Mouse (Mus musculus): ENCODE measurements at regions not wholly inside any gene's neighbourhood (a gene's known extent, or its start where the extent isn't known, plus 50 kb on each side); places are given as distances from the start of the nearest gene placed in this dataset.

GRCm38 (mm10) chr15:11552568-11552967 is 153.1 kb upstream of the Tars start:
- no peaks in the 10 kb centered on the region for H3K27me3 ChIP-seq (ENCODE audit: control insufficient read depth, insufficient read depth, low read depth, low read length)
- H3K9me3 ChIP-seq (ENCODE audit: control insufficient read depth, low read length) = no peaks in the 10 kb centered on the region
- H3K9ac ChIP-seq (ENCODE audit: low read length) = no peak overlapping the region
- no peak overlapping the region for H3K27ac ChIP-seq (ENCODE audit: low read length)
- no peak overlapping the region for H3K4me2 ChIP-seq (ENCODE audit: low read depth, low read length)
- no peaks in the 10 kb centered on the region for H3K4me1 ChIP-seq (replicated peaks; ENCODE audit: control insufficient read depth, insufficient read depth, low read length)
- 24% methylated on average over 2 of the region's 2 CpGs for WGBS
- no peak overlapping the region for H3K4me3 ChIP-seq (ENCODE audit: low read length)
- no peak for ATAC-seq (ENCODE audit: low read depth)
- H3K36me3 ChIP-seq (ENCODE audit: control insufficient read depth, insufficient read depth, low read length) = no peaks in the 10 kb centered on the region

- Histone ChIP-seq H3K4me3 (ENCODE audit: low read length) (no peak overlapping the region), H3K27ac (ENCODE audit: low read length) (no peak overlapping the region), H3K27me3 (ENCODE audit: control insufficient read depth, insufficient read depth, low read depth, low read length) (no peaks in the 10 kb centered on the region), H3K9me3 (ENCODE audit: control insufficient read depth, low read length) (no peaks in the 10 kb centered on the region), H3K9ac (ENCODE audit: low read length) (no peak overlapping the region), H3K36me3 (ENCODE audit: control insufficient read depth, insufficient read depth, low read length) (no peaks in the 10 kb centered on the region), H3K4me1 (replicated peaks; ENCODE audit: control insufficient read depth, insufficient read depth, low read length) (no peaks in the 10 kb centered on the region), H3K4me2 (ENCODE audit: low read depth, low read length) (no peak overlapping the region)
- no peak for ATAC-seq (ENCODE audit: low read depth)
- 80% methylated on average over 1 of the region's 1 CpGs for WGBS
Measured at GRCm38 (mm10) chr15:11552110-11552509, 152.6 kb upstream of the Tars start.

- 51% methylated on average over 3 of the region's 3 CpGs for WGBS
- H3K36me3 ChIP-seq (ENCODE audit: control insufficient read depth, insufficient read depth, low read length) = no peaks in the 10 kb centered on the region
- no peaks in the 10 kb centered on the region for H3K27me3 ChIP-seq (ENCODE audit: control insufficient read depth, insufficient read depth, low read depth, low read length)
- H3K4me2 ChIP-seq (ENCODE audit: low read depth, low read length) = no peak overlapping the region
- no peak overlapping the region for H3K27ac ChIP-seq (ENCODE audit: low read length)
- no peak overlapping the region for H3K9ac ChIP-seq (ENCODE audit: low read length)
- ATAC-seq (ENCODE audit: low read depth) = no peak
- no peaks in the 10 kb centered on the region for H3K9me3 ChIP-seq (ENCODE audit: control insufficient read depth, low read length)
- H3K4me1 ChIP-seq (replicated peaks; ENCODE audit: control insufficient read depth, insufficient read depth, low read length) = 0 out of 2 replicates have a peak, but pooled peaks cover 3% of the 10 kb centered on the region
- H3K4me3 ChIP-seq (ENCODE audit: low read length) = no peak overlapping the region
Measured at GRCm38 (mm10) chr15:11539485-11539884, 140.0 kb upstream of the Tars start.

- H3K4me2 ChIP-seq (ENCODE audit: low read depth, low read length) = no peak overlapping the region
- H3K9ac ChIP-seq (ENCODE audit: low read length) = no peak overlapping the region
- no peaks in the 10 kb centered on the region for H3K27me3 ChIP-seq (ENCODE audit: control insufficient read depth, insufficient read depth, low read depth, low read length)
- 0 out of 2 replicates have a peak, but pooled peaks cover 3% of the 10 kb centered on the region for H3K4me1 ChIP-seq (replicated peaks; ENCODE audit: control insufficient read depth, insufficient read depth, low read length)
- no peaks in the 10 kb centered on the region for H3K9me3 ChIP-seq (ENCODE audit: control insufficient read depth, low read length)
- H3K4me3 ChIP-seq (ENCODE audit: low read length) = no peak overlapping the region
- H3K36me3 ChIP-seq (ENCODE audit: control insufficient read depth, insufficient read depth, low read length) = no peaks in the 10 kb centered on the region
- H3K27ac ChIP-seq (ENCODE audit: low read length) = no peak overlapping the region
- ATAC-seq (ENCODE audit: low read depth) = peak; percentile 31; the same call in 1 of the 2 replicates
- 41% methylated on average over 7 of the region's 7 CpGs for WGBS
Measured at GRCm38 (mm10) chr15:11536076-11536620, 136.7 kb upstream of the Tars start.

GRCm38 (mm10) chr15:11534404-11535251 is 135.2 kb upstream of the Tars start:
- H3K27me3 ChIP-seq (ENCODE audit: control insufficient read depth, insufficient read depth, low read depth, low read length) = no peaks in the 10 kb centered on the region
- 86% methylated on average over 12 of the region's 12 CpGs for WGBS
- no peaks in the 10 kb centered on the region for H3K9me3 ChIP-seq (ENCODE audit: control insufficient read depth, low read length)
- H3K4me2 ChIP-seq (ENCODE audit: low read depth, low read length) = no peak overlapping the region
- H3K4me1 ChIP-seq (replicated peaks; ENCODE audit: control insufficient read depth, insufficient read depth, low read length) = 0 out of 2 replicates have a peak, but pooled peaks cover 3% of the 10 kb centered on the region
- H3K27ac ChIP-seq (ENCODE audit: low read length) = no peak overlapping the region
- no peak overlapping the region for H3K4me3 ChIP-seq (ENCODE audit: low read length)
- no peak overlapping the region for H3K9ac ChIP-seq (ENCODE audit: low read length)
- ATAC-seq (ENCODE audit: low read depth) = no peak
- H3K36me3 ChIP-seq (ENCODE audit: control insufficient read depth, insufficient read depth, low read length) = no peaks in the 10 kb centered on the region

- Histone ChIP-seq H3K4me3 (ENCODE audit: low read length) (no peak overlapping the region), H3K9ac (ENCODE audit: low read length) (no peak overlapping the region), H3K9me3 (ENCODE audit: control insufficient read depth, low read length) (no peaks in the 10 kb centered on the region), H3K4me2 (ENCODE audit: low read depth, low read length) (no peak overlapping the region), H3K27me3 (ENCODE audit: control insufficient read depth, insufficient read depth, low read depth, low read length) (no peaks in the 10 kb centered on the region), H3K27ac (ENCODE audit: low read length) (no peak overlapping the region), H3K36me3 (ENCODE audit: control insufficient read depth, insufficient read depth, low read length) (no peaks in the 10 kb centered on the region), H3K4me1 (replicated peaks; ENCODE audit: control insufficient read depth, insufficient read depth, low read length) (no peaks in the 10 kb centered on the region)
- ATAC-seq (ENCODE audit: low read depth) = no peak
- WGBS = 40% methylated on average over 1 of the region's 1 CpGs
Measured at GRCm38 (mm10) chr15:11533616-11534015, 134.2 kb upstream of the Tars start.

GRCm38 (mm10) chr15:11533002-11533610 is 133.6 kb upstream of the Tars start:
- Histone ChIP-seq H3K4me3 (ENCODE audit: low read length) (no peak overlapping the region), H3K27me3 (ENCODE audit: control insufficient read depth, insufficient read depth, low read depth, low read length) (no peaks in the 10 kb centered on the region), H3K9me3 (ENCODE audit: control insufficient read depth, low read length) (no peaks in the 10 kb centered on the region), H3K36me3 (ENCODE audit: control insufficient read depth, insufficient read depth, low read length) (no peaks in the 10 kb centered on the region), H3K4me2 (ENCODE audit: low read depth, low read length) (no peak overlapping the region), H3K27ac (ENCODE audit: low read length) (no peak overlapping the region), H3K9ac (ENCODE audit: low read length) (no peak overlapping the region), H3K4me1 (replicated peaks; ENCODE audit: control insufficient read depth, insufficient read depth, low read length) (no peaks in the 10 kb centered on the region)
- 48% methylated on average over 10 of the region's 10 CpGs for WGBS
- peak; percentile 41; the same call in 1 of the 2 replicates for ATAC-seq (ENCODE audit: low read depth)

GRCm38 (mm10) chr15:11532536-11532935 is 133.1 kb upstream of the Tars start:
- no peak for ATAC-seq (ENCODE audit: low read depth)
- no peaks in the 10 kb centered on the region for H3K36me3 ChIP-seq (ENCODE audit: control insufficient read depth, insufficient read depth, low read length)
- H3K27ac ChIP-seq (ENCODE audit: low read length) = no peak overlapping the region
- H3K4me3 ChIP-seq (ENCODE audit: low read length) = no peak overlapping the region
- H3K9ac ChIP-seq (ENCODE audit: low read length) = no peak overlapping the region
- no peaks in the 10 kb centered on the region for H3K4me1 ChIP-seq (replicated peaks; ENCODE audit: control insufficient read depth, insufficient read depth, low read length)
- WGBS = 59% methylated on average over 9 of the region's 9 CpGs
- H3K27me3 ChIP-seq (ENCODE audit: control insufficient read depth, insufficient read depth, low read depth, low read length) = no peaks in the 10 kb centered on the region
- no peaks in the 10 kb centered on the region for H3K9me3 ChIP-seq (ENCODE audit: control insufficient read depth, low read length)
- no peak overlapping the region for H3K4me2 ChIP-seq (ENCODE audit: low read depth, low read length)

Measured in lung, embryonic 16.5 days (tissue).